Mouse (Mus musculus) adrenal gland (tissue): ENCODE data around the gene Zfp334.

Experiments used
- intact Hi-C: fragments of 180-260 bp; cut with DNase I; formaldehyde crosslinking; loops from one replicate; pipeline ENCODE4 v1.15.1; 2025

Gene Zfp334

DNA sequence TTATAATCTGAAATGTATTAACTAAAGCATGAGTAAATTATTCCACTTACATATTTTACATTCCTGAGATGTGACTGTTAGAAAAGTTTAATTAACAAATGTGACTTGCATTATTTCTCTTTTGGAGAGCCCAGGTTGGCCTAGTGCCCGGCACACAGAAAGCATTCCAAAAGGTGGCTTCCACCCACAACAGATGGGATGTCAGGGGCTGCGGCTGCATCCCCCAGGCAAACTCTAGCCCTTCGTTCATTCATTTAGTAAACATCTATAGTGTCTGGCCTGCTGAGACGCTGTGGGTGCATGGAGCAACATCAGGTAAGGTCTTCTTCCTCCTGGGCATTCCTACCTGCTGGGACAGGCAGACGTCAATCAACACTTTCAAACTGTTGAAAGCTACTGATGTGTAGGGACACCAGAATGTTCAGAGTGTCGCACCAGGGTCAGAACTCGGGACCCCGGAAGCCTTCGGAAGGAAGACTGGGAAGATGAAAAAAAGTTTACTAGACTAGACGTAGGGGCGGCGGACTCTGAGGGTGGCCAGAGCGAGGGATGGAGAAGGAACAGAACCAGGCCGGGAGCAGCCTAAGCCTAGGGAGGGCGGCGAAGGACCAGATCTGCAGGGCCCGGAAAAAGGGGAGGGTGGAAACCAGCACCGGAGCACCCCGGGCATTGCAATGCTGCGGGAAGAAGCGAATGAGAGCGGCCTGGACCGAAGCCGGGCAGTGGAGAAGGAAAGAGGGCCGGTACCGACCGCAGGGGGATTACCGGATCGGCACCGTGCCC lies 62.3 kb downstream of the Zfp334 start:
- intact Hi-C loops = loop anchor here (5.0 kb wide), 1 partner anchor 38 kb away; the partner anchor contains the start of gene Slc35c2
